In genomic region chr1:84406891-84407290, GRCm38 (mm10) we compare ENCODE assay signal across 8 mouse cellular contexts. TPM values are rescaled to one million over a fixed set of nuclear protein-coding genes. Genes with fewer than 3 reads are reported as not detected.
DNase-seq lines count a peak whose midpoint lies in the region; ATAC-seq lines count a peak whose summit lies in the region.

No protein-coding gene starts in this region.

- peak; percentile 71 for DNase-seq in urinary bladder, postnatal 14 days (ENCODE audit: low spot score)
- no peak for DNase-seq in urinary bladder, postnatal 4 days (ENCODE audit: low spot score in 2 of 2)
- peak; percentile 37 for DNase-seq in fibroblast of lung, adult 2 months (ENCODE audit: low read depth)
- DNase-seq in kidney, postnatal 36 days: peak; percentile 53 to 60
- no peak for DNase-seq in MN1 (ENCODE audit: low spot score)
- DNase-seq in thymus, postnatal 14 days: no peak
- no peak for DNase-seq in embryo, embryonic 9.5 days (ENCODE audit: extremely low spot score)

- no peak for ATAC-seq in erythroid progenitor cell, adult 5-6 weeks (replicated peaks; ENCODE audit: low FRiP score, poor library complexity, severe bottlenecking)

RNA-seq across cellular contexts. Expression of gene Pid1, which starts 42.9 kb away (rescaled TPM):
- 3.4 and 4.0 TPM in 2 replicates for total RNA-seq in erythroid progenitor cell, adult 5-6 weeks (2015; ENCODE audit: low replicate concordance)
- total RNA-seq in erythroid progenitor cell, adult 5-6 weeks (2017; ENCODE audit: low replicate concordance): 1.2 and 7.3 TPM in 2 replicates

Comparison
In these comparisons a context has a peak if more than half of its experiments do, and no peak if none do; other contexts are left out.
1. DNase-seq: peak in urinary bladder, postnatal 14 days (single experiment), fibroblast of lung, adult 2 months (single experiment) and kidney, postnatal 36 days (2 of 2); none in urinary bladder, postnatal 4 days (0 of 2), MN1 (single experiment), thymus, postnatal 14 days (single experiment) and embryo, embryonic 9.5 days (single experiment).